Mouse (Mus musculus) heart, adult 2 months (tissue): ENCODE data around the gene Slit3. TPM values are rescaled to one million over a fixed set of nuclear protein-coding genes. Genes with fewer than 3 reads are reported as not detected.

ENCODE experiments used
- DNase-seq, 2 experiments: peaks; one replicate each; pipeline ENCODE4 v3.0.0; 2021
- H3K27ac ChIP-seq: fragments of 200-600 bp; 2 replicates; pipeline ENCODE4 v1.8.1; 2022
- H3K27me3 ChIP-seq: fragments of 200-500 bp; 2 replicates; pipeline ENCODE4 v1.6.1; 2012; ENCODE audit warnings: mild to moderate bottlenecking, low read length, inconsistent platforms, mixed read lengths; ENCODE audit not compliant: control insufficient read depth, insufficient read depth
- H3K36me3 ChIP-seq: fragments of 200-500 bp; 2 replicates; pipeline ENCODE4 v1.6.1; 2012; ENCODE audit warnings: low read length, inconsistent platforms; ENCODE audit not compliant: control insufficient read depth, insufficient read depth
- H3K4me1 ChIP-seq: fragments of 200-500 bp; 2 replicates; pipeline ENCODE4 v1.6.1; 2011; ENCODE audit warnings: low read length; ENCODE audit not compliant: control insufficient read depth, insufficient read depth
- H3K4me3 ChIP-seq: fragments of 200-600 bp; 2 replicates; pipeline ENCODE4 v1.8.1; 2022
- H3K79me2 ChIP-seq: fragments of 200-500 bp; replicated peaks from 2 replicates; pipeline ENCODE4 v1.6.1; 2012; ENCODE audit warnings: mild to moderate bottlenecking, inconsistent platforms, low read length, moderate library complexity, mixed read lengths; ENCODE audit not compliant: control insufficient read depth, insufficient read depth
- H3K9ac ChIP-seq: fragments of 200-500 bp; 2 replicates; pipeline ENCODE4 v1.6.1; 2012; ENCODE audit warnings: low read depth, mild to moderate bottlenecking, control low read depth, inconsistent platforms, low read length, mixed read lengths
- CTCF ChIP-seq: fragments of 200-600 bp; IDR thresholded peaks from 2 replicates; pipeline ENCODE4 v1.8.1; 2022; ENCODE audit warnings: antibody characterized with exemption, mild to moderate bottlenecking, moderate library complexity
- EP300 ChIP-seq: fragments of 200-500 bp; IDR thresholded peaks from 2 replicates; pipeline ENCODE4 v1.6.1; 2011; ENCODE audit warnings: low read depth, low read length, control low read depth; ENCODE audit not compliant: insufficient read depth
- POLR2A ChIP-seq: fragments of 200-500 bp; IDR thresholded peaks from 2 replicates; pipeline ENCODE4 v1.6.1; 2011; ENCODE audit warnings: mild to moderate bottlenecking, low read depth, low read length, control low read depth; ENCODE audit not compliant: insufficient read depth
- WGBS: fragments of 180-500 bp; shearing (Covaris S2); methylation state at CpG from one replicate; pipeline ENCODE4 v1.1.7; 2018; 5-methylcytosine and 5-hydroxymethylcytosine counted together
- intact Hi-C: fragments of 180-260 bp; cut with DNase I; formaldehyde crosslinking; loops from one replicate; pipeline ENCODE4 v1.15.1; 2025
- polyA plus RNA-seq: library from polyadenylated mRNA; depleted of rRNA; stranded (reverse); fragments of >200 nt; gene quantifications from 2 replicates; pipeline ENCODE4 v1.2.3, GENCODE M21; 2012
- total RNA-seq, 2 experiments: library from RNA; stranded (reverse); gene quantifications; 2 replicates each; pipeline ENCODE4 v1.2.3; 2021

Gene Slit3
- total and polyA plus RNA-seq, 3 experiments, result 12.3 to 15.8 (median 14.6) TPM

DNA sequence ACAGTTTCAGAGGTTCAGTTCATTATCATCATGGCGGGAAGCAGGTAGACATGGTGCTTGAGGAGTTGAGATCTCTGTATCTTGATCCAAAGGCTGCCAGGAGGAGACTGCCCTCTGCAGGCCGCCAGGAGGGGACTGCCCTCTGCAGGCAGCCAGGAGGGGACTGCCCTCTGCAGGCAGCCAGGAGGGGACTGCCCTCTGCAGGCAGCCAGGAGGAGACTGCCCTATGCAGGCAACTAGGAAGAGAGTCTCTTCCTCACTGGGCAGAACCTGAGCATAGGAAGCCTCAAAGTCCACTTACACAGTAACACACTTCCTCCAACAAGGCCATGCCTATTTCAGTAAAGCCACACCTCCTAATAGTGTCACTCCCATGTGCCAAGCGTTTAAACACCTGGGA is 546.4 kb downstream of the Slit3 start:
- TF ChIP-seq CTCF (peak; percentile 64), EP300 (no peak), POLR2A (no peak)
- H3K4me3 ChIP-seq, result no peak overlapping the region
- H3K4me1 ChIP-seq, result no peaks in the 10 kb centered on the region
- intact Hi-C loops, result loop anchor here (5.0 to 10.0 kb wide), 2 partner anchors 215 to 553 kb away; no protein-coding TSS in a partner anchor
- no peaks in the 10 kb centered on the region for H3K79me2 ChIP-seq
- 52% methylated on average over 3 of the region's 3 CpGs for WGBS
- no peaks in the 10 kb centered on the region for H3K27me3 ChIP-seq
- no peak overlapping the region for H3K27ac ChIP-seq
- no peak for DNase-seq
- H3K36me3 ChIP-seq, result no peaks in the 10 kb centered on the region
- no peak overlapping the region for H3K9ac ChIP-seq

DNA sequence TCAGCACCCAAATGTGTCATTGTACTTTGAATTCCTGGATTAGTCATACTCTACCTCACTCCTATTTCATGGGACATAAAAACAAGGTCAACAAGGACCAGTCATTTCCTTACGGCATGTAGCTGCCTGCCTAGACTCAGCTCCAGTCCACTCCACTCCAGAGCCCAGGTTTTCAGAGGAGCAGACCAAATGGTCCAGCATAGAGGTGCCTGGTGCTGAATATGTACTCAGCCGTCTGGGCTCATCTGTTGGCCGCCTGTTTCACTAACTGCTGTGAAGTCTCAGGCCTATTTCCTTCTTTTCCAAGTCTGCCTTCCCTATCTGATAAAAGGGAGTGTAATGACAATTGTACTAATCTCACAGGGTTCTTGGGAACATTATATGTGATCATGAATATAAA is 547.1 kb downstream of the Slit3 start:
- H3K9ac ChIP-seq, result no peak overlapping the region
- H3K27me3 ChIP-seq, result no peaks in the 10 kb centered on the region
- no peak overlapping the region for H3K4me3 ChIP-seq
- no peak overlapping the region for H3K27ac ChIP-seq
- no peaks in the 10 kb centered on the region for H3K36me3 ChIP-seq
- intact Hi-C loops, result loop anchor here (5.0 to 10.0 kb wide), 2 partner anchors 216 to 553 kb away; no protein-coding TSS in a partner anchor
- DNase-seq, result no peak
- 50% methylated on average over 3 of the region's 3 CpGs for WGBS
- TF ChIP-seq EP300 (no peak), POLR2A (no peak), CTCF (no peak)
- no peaks in the 10 kb centered on the region for H3K79me2 ChIP-seq
- no peaks in the 10 kb centered on the region for H3K4me1 ChIP-seq

GRCm38 (mm10) chr11:35668750-35669149 is 547.7 kb downstream of the Slit3 start:
- intact Hi-C loops, result loop anchor here (5.0 to 10.0 kb wide), 2 partner anchors 216 to 554 kb away; no protein-coding TSS in a partner anchor
- no peaks in the 10 kb centered on the region for H3K36me3 ChIP-seq
- H3K9ac ChIP-seq, result no peak overlapping the region
- TF ChIP-seq CTCF (no peak), EP300 (no peak), POLR2A (no peak)
- no peak overlapping the region for H3K4me3 ChIP-seq
- H3K27me3 ChIP-seq, result no peaks in the 10 kb centered on the region
- WGBS, result 88% methylated on average over 1 of the region's 1 CpGs
- H3K27ac ChIP-seq, result no peak overlapping the region
- no peaks in the 10 kb centered on the region for H3K4me1 ChIP-seq
- no peaks in the 10 kb centered on the region for H3K79me2 ChIP-seq
- DNase-seq, result no peak

- Histone ChIP-seq H3K27ac (no peak overlapping the region), H3K36me3 (no peaks in the 10 kb centered on the region), H3K9ac (no peak overlapping the region), H3K79me2 (no peaks in the 10 kb centered on the region), H3K4me1 (no peaks in the 10 kb centered on the region), H3K4me3 (no peak overlapping the region), H3K27me3 (no peaks in the 10 kb centered on the region)
- TF ChIP-seq POLR2A, result no peak
- no peak for TF ChIP-seq EP300
- TF ChIP-seq CTCF, result no peak
- intact Hi-C loops, result loop anchor here (5.0 to 10.0 kb wide), 2 partner anchors 217 to 555 kb away; no protein-coding TSS in a partner anchor
- DNase-seq, result no peak
- 68% methylated on average over 5 of the region's 5 CpGs for WGBS
Observed at GRCm38 (mm10) chr11:35669536-35669935, 548.5 kb downstream of the Slit3 start.

DNA sequence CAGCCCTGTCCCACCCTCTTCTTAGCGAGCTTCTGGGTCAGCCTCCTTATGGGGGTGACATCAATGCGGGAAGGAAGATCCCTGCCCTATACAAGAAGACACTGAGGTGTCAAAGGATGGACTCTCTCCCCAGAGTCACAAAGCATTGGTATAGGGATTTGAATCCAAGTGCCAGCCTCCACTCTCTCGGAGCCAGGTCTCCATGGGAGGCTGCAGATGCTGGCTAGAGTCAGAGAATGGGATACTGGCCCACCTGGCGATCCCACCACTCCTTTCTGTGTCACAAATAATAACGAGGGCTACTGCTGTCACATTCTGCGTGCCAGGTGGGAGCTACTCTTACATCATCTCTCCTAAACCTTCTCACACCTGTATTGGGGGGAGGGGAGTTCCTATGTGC is 549.2 kb downstream of the Slit3 start:
- no peak for DNase-seq
- TF ChIP-seq EP300, result no peak
- TF ChIP-seq POLR2A, result no peak
- TF ChIP-seq CTCF, result no peak
- Histone ChIP-seq H3K9ac (no peak overlapping the region), H3K4me1 (no peaks in the 10 kb centered on the region), H3K27me3 (no peaks in the 10 kb centered on the region), H3K4me3 (no peak overlapping the region), H3K79me2 (no peaks in the 10 kb centered on the region), H3K36me3 (no peaks in the 10 kb centered on the region), H3K27ac (no peak overlapping the region)
- intact Hi-C loops, result no loop called here
- 82% methylated on average over 6 of the region's 6 CpGs for WGBS

DNA sequence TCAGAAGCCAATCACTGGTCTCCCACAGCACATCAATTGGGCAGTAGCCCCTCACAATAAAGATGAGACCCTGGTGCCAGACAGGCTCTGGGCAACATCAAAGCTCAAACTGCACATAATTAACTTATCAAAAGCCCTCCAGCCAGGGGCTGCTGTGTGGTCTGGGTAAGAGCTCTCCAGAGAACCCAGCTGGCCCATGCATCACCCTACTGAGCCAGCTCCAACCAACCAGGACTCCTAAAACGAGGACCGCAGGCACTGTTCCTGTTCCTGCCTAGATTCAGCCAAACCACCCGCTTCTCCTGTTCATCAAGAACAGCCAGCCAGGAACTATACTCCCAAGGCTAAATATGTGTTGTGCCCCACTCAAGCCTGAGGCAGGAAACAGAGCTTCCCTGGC is 549.7 kb downstream of the Slit3 start:
- H3K36me3 ChIP-seq, result no peaks in the 10 kb centered on the region
- H3K27me3 ChIP-seq, result no peaks in the 10 kb centered on the region
- H3K4me1 ChIP-seq, result no peaks in the 10 kb centered on the region
- WGBS, result 55% methylated on average over 3 of the region's 3 CpGs
- H3K79me2 ChIP-seq, result no peaks in the 10 kb centered on the region
- H3K27ac ChIP-seq, result no peak overlapping the region
- no peak overlapping the region for H3K9ac ChIP-seq
- TF ChIP-seq EP300 (no peak), POLR2A (no peak), CTCF (no peak)
- DNase-seq, result no peak
- no peak overlapping the region for H3K4me3 ChIP-seq
- intact Hi-C loops, result no loop called here
